Mouse (Mus musculus) intestine, embryonic 15.5 days (tissue): Measurements from ENCODE around the gene Syce2. TPM values are rescaled to one million over a fixed set of nuclear protein-coding genes. Genes with fewer than 3 reads are reported as not detected.

Experiments
- ATAC-seq: fragments of 200-750 bp; cut with Nextera tagmentation; 2 replicates; pipeline ENCODE4 v1.8.0; 2017; ENCODE audit warnings: moderate TSS enrichment, moderate library complexity
- H3K27ac ChIP-seq: fragments of 300-500 bp; sonication (generic); 2 replicates; pipeline ENCODE4 v1.5.1; 2015; ENCODE audit warnings: mild to moderate bottlenecking, inconsistent platforms
- H3K27me3 ChIP-seq: fragments of 300-500 bp; sonication (generic); replicated peaks from 2 replicates; pipeline ENCODE4 v1.6.1; 2015; ENCODE audit warnings: inconsistent platforms
- H3K36me3 ChIP-seq: fragments of 300-500 bp; sonication (generic); 2 replicates; pipeline ENCODE4 v1.6.1; 2015; ENCODE audit warnings: inconsistent platforms
- H3K4me1 ChIP-seq: fragments of 300-500 bp; sonication (generic); replicated peaks from 2 replicates; pipeline ENCODE4 v1.6.1; 2015; ENCODE audit warnings: inconsistent platforms
- H3K4me2 ChIP-seq: fragments of 300-500 bp; sonication (generic); replicated peaks from 2 replicates; pipeline ENCODE4 v1.6.1; 2015; ENCODE audit warnings: mild to moderate bottlenecking, inconsistent platforms
- H3K4me3 ChIP-seq: fragments of 300-500 bp; sonication (generic); replicated peaks from 2 replicates; pipeline ENCODE4 v1.5.1; 2015; ENCODE audit warnings: inconsistent platforms
- H3K9ac ChIP-seq: fragments of 300-500 bp; sonication (generic); 2 replicates; pipeline ENCODE4 v1.6.1; 2015; ENCODE audit warnings: inconsistent platforms
- H3K9me3 ChIP-seq: fragments of 300-500 bp; sonication (generic); 2 replicates; pipeline ENCODE4 v1.6.1; 2016; ENCODE audit warnings: inconsistent platforms
- WGBS: fragments of 180-500 bp; shearing (Covaris S2); methylation state at CpG from one replicate; pipeline ENCODE4 v1.1.7; 2015; 5-methylcytosine and 5-hydroxymethylcytosine counted together
- polyA plus RNA-seq: library from polyadenylated mRNA; unstranded; fragments of >200 nt; fragmentation: Nextera tagmentation; extraction: Ambion mirVana; gene quantifications from 2 replicates; pipeline ENCODE4 v1.2.1, GENCODE M21; 2015

Gene Syce2
- polyA plus RNA-seq, 1 experiment from 2014 or later: 54.4 TPM

- WGBS: under 1% methylated on average over 45 of the region's 45 CpGs
- H3K9me3 ChIP-seq: no peaks in the 10 kb centered on the region
- no peaks in the 10 kb centered on the region for H3K36me3 ChIP-seq
- peak within 1 kb of the TSS; percentile 63 for H3K9ac ChIP-seq
- ATAC-seq: peak; percentile 95
- peak within 1 kb of the TSS; percentile 50 for H3K4me3 ChIP-seq
- H3K27ac ChIP-seq: no peak within 1 kb of the TSS
- H3K27me3 ChIP-seq: peaks cover 30% of the 10 kb centered on the region
- H3K4me2 ChIP-seq: peak within 1 kb of the TSS; percentile 93
- peaks cover 9% of the 10 kb centered on the region; the same call in 1 of the 2 replicates for H3K4me1 ChIP-seq
These were observed 36.7 kb downstream of the Syce2 start, which contains the start of gene Dnase2a for GRCm38 (mm10) chr8:84908421-84909161. TSS of gene Dnase2a (plus strand) at chr8:84908560.

GRCm38 (mm10) chr8:84909162-84909767 lies 37.4 kb downstream of the Syce2 start:
- Histone ChIP-seq H3K4me2 (peak overlapping the region; percentile 93), H3K9me3 (no peaks in the 10 kb centered on the region), H3K4me1 (peaks cover 8% of the 10 kb centered on the region; the same call in 1 of the 2 replicates), H3K9ac (peak overlapping the region; percentile 63), H3K36me3 (no peaks in the 10 kb centered on the region), H3K27ac (no peak overlapping the region), H3K4me3 (peak overlapping the region; percentile 50), H3K27me3 (peaks cover 30% of the 10 kb centered on the region)
- 50% methylated on average over 20 of the region's 20 CpGs for WGBS
- no peak for ATAC-seq

- H3K9ac ChIP-seq: no peak overlapping the region
- WGBS: 74% methylated on average over 5 of the region's 5 CpGs
These were observed 38.0 kb downstream of the Syce2 start for GRCm38 (mm10) chr8:84909949-84910348.

GRCm38 (mm10) chr8:84910551-84910950 lies 38.6 kb downstream of the Syce2 start:
- Histone ChIP-seq H3K4me3 (no peak overlapping the region), H3K4me2 (no peak overlapping the region), H3K4me1 (peaks cover 8% of the 10 kb centered on the region; the same call in 1 of the 2 replicates), H3K36me3 (no peaks in the 10 kb centered on the region), H3K27ac (no peak overlapping the region), H3K9ac (no peak overlapping the region), H3K27me3 (peaks cover 30% of the 10 kb centered on the region), H3K9me3 (no peaks in the 10 kb centered on the region)
- ATAC-seq: no peak
- WGBS: 87% methylated on average over 6 of the region's 6 CpGs

More at GRCm38 (mm10) chr8:84909949-84910348, 38.0 kb downstream of the Syce2 start:
- Histone ChIP-seq H3K4me1 (peaks cover 8% of the 10 kb centered on the region; the same call in 1 of the 2 replicates), H3K27ac (no peak overlapping the region), H3K36me3 (no peaks in the 10 kb centered on the region), H3K9me3 (no peaks in the 10 kb centered on the region), H3K4me2 (no peak overlapping the region), H3K4me3 (no peak overlapping the region), H3K27me3 (peaks cover 30% of the 10 kb centered on the region)
- no peak for ATAC-seq

- Histone ChIP-seq H3K4me1 (peaks cover 8% of the 10 kb centered on the region; the same call in 1 of the 2 replicates), H3K27me3 (peaks cover 36% of the 10 kb centered on the region), H3K27ac (no peak overlapping the region), H3K4me3 (no peak overlapping the region), H3K9ac (no peak overlapping the region), H3K9me3 (no peaks in the 10 kb centered on the region), H3K36me3 (no peaks in the 10 kb centered on the region), H3K4me2 (no peak overlapping the region)
- ATAC-seq: no peak
- WGBS: 91% methylated on average over 9 of the region's 9 CpGs
These were observed 39.9 kb downstream of the Syce2 start for GRCm38 (mm10) chr8:84911854-84912253.

GRCm38 (mm10) chr8:84912391-84912790 lies 40.5 kb downstream of the Syce2 start:
- H3K4me2 ChIP-seq: peak overlapping the region; percentile 80
- H3K9ac ChIP-seq: no peak overlapping the region
- no peak for ATAC-seq
- peaks cover 8% of the 10 kb centered on the region; the same call in 1 of the 2 replicates for H3K4me1 ChIP-seq
- peak overlapping the region; percentile 39 for H3K4me3 ChIP-seq
- H3K9me3 ChIP-seq: no peaks in the 10 kb centered on the region
- H3K36me3 ChIP-seq: no peaks in the 10 kb centered on the region
- H3K27me3 ChIP-seq: peaks cover 37% of the 10 kb centered on the region
- 22% methylated on average over 27 of the region's 27 CpGs for WGBS
- no peak overlapping the region for H3K27ac ChIP-seq

GRCm38 (mm10) chr8:84912895-84913501 lies 41.1 kb downstream of the Syce2 start:
- Histone ChIP-seq H3K4me1 (peaks cover 8% of the 10 kb centered on the region; the same call in 1 of the 2 replicates), H3K4me2 (peak overlapping the region; percentile 80), H3K36me3 (no peaks in the 10 kb centered on the region), H3K27ac (no peak overlapping the region), H3K9ac (peak overlapping the region; percentile 24), H3K9me3 (no peaks in the 10 kb centered on the region), H3K27me3 (peaks cover 42% of the 10 kb centered on the region), H3K4me3 (peak overlapping the region; percentile 39)
- 1% methylated on average over 55 of the region's 55 CpGs for WGBS
- peak; percentile 71 for ATAC-seq

GRCm38 (mm10) chr8:84913502-84913900 lies 41.6 kb downstream of the Syce2 start:
- H3K4me2 ChIP-seq: peak overlapping the region; percentile 80
- no peaks in the 10 kb centered on the region for H3K36me3 ChIP-seq
- H3K4me1 ChIP-seq: peaks cover 8% of the 10 kb centered on the region; the same call in 1 of the 2 replicates
- H3K27ac ChIP-seq: no peak overlapping the region
- H3K4me3 ChIP-seq: peak overlapping the region; percentile 39
- peak overlapping the region; percentile 24 for H3K9ac ChIP-seq
- peaks cover 45% of the 10 kb centered on the region for H3K27me3 ChIP-seq
- no peaks in the 10 kb centered on the region for H3K9me3 ChIP-seq
- WGBS: 12% methylated on average over 9 of the region's 9 CpGs
- no peak for ATAC-seq

- H3K4me1 ChIP-seq: peaks cover 8% of the 10 kb centered on the region; the same call in 1 of the 2 replicates
- no peak overlapping the region for H3K9ac ChIP-seq
- no peak overlapping the region for H3K27ac ChIP-seq
- no peak for ATAC-seq
- H3K4me3 ChIP-seq: no peak overlapping the region
- H3K9me3 ChIP-seq: no peaks in the 10 kb centered on the region
- peak overlapping the region; percentile 80; the same call in 1 of the 2 replicates for H3K4me2 ChIP-seq
- WGBS: 38% methylated on average over 4 of the region's 4 CpGs
- H3K36me3 ChIP-seq: no peaks in the 10 kb centered on the region
- peaks cover 45% of the 10 kb centered on the region for H3K27me3 ChIP-seq
These were observed 42.0 kb downstream of the Syce2 start for GRCm38 (mm10) chr8:84913960-84914359.

GRCm38 (mm10) chr8:84915269-84915668 lies 43.4 kb downstream of the Syce2 start:
- Histone ChIP-seq H3K27me3 (peaks cover 46% of the 10 kb centered on the region), H3K27ac (no peak overlapping the region), H3K9ac (no peak overlapping the region), H3K4me2 (no peak overlapping the region), H3K4me1 (peaks cover 8% of the 10 kb centered on the region; the same call in 1 of the 2 replicates), H3K36me3 (no peaks in the 10 kb centered on the region), H3K9me3 (no peaks in the 10 kb centered on the region), H3K4me3 (no peak overlapping the region)
- no peak for ATAC-seq
- WGBS: 92% methylated on average over 8 of the region's 8 CpGs

- H3K4me2 ChIP-seq: no peak overlapping the region
- peaks cover 3% of the 10 kb centered on the region; the same call in 1 of the 2 replicates for H3K4me1 ChIP-seq
- WGBS: 39% methylated on average over 20 of the region's 20 CpGs
- H3K27ac ChIP-seq: no peak overlapping the region
- H3K9me3 ChIP-seq: no peaks in the 10 kb centered on the region
- no peak overlapping the region for H3K4me3 ChIP-seq
- H3K9ac ChIP-seq: no peak overlapping the region
- no peaks in the 10 kb centered on the region for H3K36me3 ChIP-seq
- no peak for ATAC-seq
- peaks cover 27% of the 10 kb centered on the region; the same call in 1 of the 2 replicates for H3K27me3 ChIP-seq
These were observed 45.9 kb downstream of the Syce2 start for GRCm38 (mm10) chr8:84917781-84918180.

- Histone ChIP-seq H3K9ac (no peak overlapping the region), H3K27ac (no peak overlapping the region), H3K36me3 (no peaks in the 10 kb centered on the region), H3K27me3 (peaks cover 22% of the 10 kb centered on the region; the same call in 1 of the 2 replicates), H3K4me3 (no peak overlapping the region), H3K4me1 (no peaks in the 10 kb centered on the region), H3K4me2 (no peak overlapping the region), H3K9me3 (no peaks in the 10 kb centered on the region)
- ATAC-seq: no peak
- 92% methylated on average over 15 of the region's 15 CpGs for WGBS
These were observed 46.7 kb downstream of the Syce2 start for GRCm38 (mm10) chr8:84918646-84919045.
